Mouse (Mus musculus): ENCODE data around the gene Sec22b.

- no peak for TF ChIP-seq CTCF (IDR thresholded peaks at IDR 0.05; ENCODE audit: insufficient read depth, low read length)
- no peak for TF ChIP-seq POLR2A (IDR thresholded peaks at IDR 0.05; ENCODE audit: borderline replicate concordance, extremely low read depth, low read depth, low read length)
Observed at GRCm38 (mm10) chr3:97931310-97931885, 30.4 kb downstream of the Sec22b start.

All from lung, adult 2 months (tissue).